Mouse (Mus musculus): ENCODE measurements around the gene Nob1. TPM values are rescaled to one million over a fixed set of nuclear protein-coding genes. Genes with fewer than 3 reads are reported as not detected.

Gene Nob1
- total RNA-seq, 2 experiments from 2014 or later, result 25.8 to 30.0 TPM

DNA sequence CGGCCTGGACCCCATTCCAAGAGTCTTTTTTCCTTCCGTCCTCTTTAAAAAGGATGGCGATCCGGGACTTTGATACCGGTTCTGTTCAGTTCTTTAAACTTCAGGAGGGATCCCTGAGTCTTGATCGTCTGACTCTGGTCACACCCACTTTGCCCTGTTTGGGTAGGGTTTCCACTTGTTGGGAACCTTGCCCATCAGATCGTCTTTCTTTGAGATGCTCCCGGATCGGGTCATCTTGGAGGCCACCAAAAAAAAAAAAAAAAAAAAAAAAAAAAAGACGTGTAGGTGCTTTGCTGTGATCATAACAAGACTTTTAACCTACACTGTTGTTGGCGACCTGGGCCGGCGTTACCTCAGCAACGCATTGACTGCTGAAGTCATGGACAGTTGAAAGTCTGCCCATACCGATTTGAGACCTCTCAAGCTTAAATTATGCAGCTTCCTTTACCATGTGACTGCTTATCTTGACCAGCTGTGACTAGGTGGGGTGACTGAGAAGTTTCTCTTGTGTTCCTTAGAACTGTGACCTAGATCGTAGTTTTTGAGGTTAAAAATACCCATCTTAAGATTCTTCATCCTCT lies 12.1 kb upstream of the Nob1 start:
- no peak for DNase-seq (ENCODE audit: low spot score in 2 of 2)

DNA sequence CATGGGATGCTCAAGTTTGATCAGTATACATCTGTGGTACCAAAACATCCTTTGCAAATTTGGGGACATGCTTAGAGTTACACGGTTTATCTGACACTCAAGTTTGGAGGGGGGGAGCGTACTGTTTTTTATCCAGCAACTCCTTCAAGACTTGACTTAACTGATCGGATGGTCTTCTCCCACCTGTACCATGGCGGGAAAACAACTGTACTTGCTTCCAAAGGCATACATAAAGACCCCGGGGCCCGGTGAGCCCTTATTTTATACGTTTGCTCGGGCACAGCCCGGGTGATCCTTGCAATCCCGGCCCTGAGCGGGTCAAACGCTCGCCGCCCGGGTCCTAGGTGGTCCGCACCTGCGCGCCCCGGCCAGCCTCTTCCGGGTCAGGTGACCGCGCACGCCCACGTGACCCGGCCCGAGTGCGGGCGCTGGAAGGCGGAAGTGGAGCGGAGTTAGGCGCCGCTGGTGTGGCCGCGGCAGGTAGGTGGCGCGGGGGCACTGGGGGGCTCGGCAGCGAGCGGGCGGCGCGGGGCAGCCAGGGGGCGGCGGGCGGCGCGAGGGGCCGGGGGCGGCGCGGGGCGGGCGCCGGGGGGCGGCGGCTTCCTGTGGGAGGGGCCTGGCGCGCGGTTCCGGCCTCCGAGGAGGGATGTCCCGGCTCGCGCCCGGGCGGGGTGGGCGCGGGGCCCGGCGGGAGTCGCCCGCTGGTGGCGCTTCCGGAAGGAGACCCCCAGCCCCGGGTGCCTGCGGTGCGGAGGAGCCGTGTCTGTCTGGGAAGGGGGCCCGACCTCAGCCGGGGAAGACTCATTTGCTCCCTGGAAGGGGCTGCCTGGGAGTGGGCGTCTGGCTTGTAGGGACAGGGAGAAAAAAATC lies 11.3 kb upstream of the Nob1 start, which contains the start of gene Wwp2:
TSS of gene Wwp2 (plus strand) at position 404 of the 870 bp plus-strand sequence.
- peak; percentile 65 to 82 for DNase-seq (ENCODE audit: low spot score in 2 of 2)

DNA sequence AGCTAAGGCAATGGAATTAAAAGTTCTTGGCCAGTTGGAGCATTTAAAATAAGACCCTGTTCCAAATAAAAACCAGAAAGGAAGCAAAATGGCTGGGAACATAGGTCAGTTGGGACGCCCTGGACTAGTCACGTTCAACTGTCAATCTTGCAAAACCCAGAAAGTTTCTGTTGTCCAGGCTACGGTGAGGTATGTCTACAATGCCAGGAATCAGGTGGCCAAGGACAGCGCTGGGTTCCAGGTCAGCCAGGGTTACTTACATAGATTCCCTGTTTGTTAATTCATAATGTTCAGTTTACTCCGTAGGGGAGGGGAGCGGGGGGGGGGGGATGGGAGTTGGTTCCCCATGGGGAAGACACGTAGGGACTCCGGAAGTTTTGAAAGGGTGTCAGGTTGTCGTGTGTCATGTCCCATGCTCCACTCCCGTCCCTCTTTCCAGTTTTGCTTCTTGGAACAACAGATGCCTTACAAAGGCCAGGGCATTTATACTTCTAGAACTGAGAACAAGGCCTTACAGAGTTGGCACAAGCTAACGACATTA lies 10.6 kb upstream of the Nob1 start:
- no peak for DNase-seq (ENCODE audit: low spot score in 2 of 2)

DNA sequence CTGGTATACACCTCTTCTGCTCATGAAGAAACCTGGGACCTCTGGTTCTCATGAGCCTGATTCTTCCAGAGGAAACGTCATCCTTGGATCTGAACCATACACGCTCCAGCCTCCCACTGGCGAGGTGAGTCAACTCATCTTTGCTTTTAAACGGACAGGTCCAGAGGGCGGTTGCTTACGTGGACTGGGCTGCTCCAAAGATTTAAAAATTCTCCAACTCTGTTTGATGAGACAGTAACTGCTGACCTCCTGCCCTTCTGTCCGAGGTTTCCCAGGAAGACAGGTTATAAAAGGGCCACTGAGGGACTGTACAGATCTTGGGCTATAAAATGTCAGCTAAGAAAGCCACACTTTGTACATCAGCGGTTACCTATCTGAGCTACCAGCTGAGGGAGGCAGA lies 6.0 kb upstream of the Nob1 start:
- DNase-seq (ENCODE audit: low spot score in 2 of 2), result no peak

DNA sequence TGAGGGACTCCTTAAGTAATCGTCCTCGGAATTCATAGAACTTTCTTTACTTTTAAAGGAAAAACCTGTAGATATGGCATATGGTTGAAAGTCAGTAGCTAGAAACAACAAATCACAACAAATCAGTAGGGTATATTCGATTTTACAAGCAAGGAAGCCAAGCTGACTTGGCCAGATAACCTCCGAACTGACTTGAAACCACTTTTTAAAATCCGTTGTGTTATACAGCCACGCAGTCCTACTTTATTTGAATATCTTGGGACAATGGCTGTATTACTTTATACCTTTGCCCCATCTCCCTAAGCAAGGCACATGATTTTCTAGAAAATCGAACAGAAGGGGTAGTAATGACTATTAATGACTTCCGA lies 363 bp upstream of the Nob1 start:
- no peak for DNase-seq (ENCODE audit: low spot score in 2 of 2)

DNA sequence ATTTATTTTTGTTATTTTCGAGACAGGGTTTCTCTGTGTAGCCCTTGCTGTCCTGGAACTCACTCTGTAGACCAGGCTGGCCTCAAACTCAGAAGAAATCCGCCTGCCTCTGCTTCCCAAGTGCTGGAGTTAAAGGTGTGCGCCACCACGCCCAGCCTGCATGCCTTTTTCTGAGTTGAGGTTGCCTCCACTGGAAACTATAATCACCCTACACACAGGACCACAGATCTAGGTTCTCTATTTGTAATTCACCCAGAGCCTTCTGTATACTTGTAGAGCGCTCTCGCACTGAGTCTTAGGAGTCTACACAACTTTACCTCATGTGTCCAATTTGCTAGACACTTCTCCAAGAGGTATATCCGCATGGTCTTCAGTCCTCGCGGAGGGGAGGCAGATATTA lies 675 bp downstream of the Nob1 start:
- DNase-seq (ENCODE audit: low spot score in 2 of 2), result no peak

DNA sequence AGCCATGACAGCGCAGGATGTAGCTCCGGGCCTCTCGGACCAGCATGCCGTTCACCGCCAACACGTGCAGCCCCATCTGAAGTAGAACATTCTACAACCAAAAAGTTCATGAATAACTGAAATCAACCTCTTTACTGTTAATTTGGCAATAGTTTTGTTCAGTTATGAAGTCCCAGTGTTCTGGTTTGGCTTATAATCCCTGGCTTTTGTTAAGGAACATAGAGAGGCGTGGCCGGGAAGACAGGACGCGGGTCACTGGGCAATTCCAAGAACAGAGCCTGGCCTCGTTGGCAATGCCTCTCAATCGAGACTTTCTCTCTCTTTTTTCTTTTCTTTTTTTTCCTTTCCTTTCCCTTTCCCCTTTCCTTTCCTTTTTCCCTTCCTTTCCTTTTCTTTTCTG lies 7.8 kb downstream of the Nob1 start:
- no peak for DNase-seq (ENCODE audit: low spot score in 2 of 2)

DNA sequence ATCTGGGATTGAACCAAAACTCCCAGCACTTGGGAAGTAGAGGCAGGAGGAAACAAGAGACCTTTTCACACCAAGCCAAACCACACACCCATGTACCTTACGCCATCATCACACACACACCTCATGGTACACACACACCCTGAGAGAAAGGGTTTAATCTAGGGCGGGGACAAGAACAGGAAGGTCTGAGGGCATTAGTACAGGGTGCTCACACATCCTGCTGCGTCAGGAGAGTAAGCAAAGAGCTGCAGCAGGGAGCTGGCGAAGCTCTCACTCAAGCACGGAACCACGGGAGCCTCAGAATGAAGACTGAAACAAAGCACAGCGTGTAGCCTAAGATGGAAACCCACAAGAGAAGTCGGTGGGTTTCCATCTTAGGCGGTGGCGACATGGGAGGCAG lies 11.0 kb downstream of the Nob1 start:
- no peak for DNase-seq (ENCODE audit: low spot score in 2 of 2)

DNA sequence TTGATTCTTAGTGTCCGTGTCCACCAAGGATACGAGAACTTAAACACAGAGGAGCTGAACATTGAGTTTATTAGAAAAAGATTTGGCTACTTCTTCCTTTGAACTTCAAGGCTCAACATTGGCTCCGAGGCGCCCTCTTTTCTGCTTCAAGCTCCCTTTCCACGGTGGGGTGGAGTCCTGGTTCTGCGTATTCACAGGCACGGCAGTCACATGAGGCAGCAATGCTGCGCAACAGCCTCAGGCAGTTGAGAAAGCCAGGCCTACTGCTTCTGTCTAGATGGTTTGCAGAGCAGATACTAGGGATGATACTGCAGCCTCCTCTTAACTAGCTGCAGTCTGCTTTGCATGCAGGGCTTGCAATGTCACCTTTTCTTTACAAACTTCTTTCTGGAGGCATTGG lies 12.3 kb downstream of the Nob1 start:
- DNase-seq (ENCODE audit: low spot score in 2 of 2), result no peak

DNA sequence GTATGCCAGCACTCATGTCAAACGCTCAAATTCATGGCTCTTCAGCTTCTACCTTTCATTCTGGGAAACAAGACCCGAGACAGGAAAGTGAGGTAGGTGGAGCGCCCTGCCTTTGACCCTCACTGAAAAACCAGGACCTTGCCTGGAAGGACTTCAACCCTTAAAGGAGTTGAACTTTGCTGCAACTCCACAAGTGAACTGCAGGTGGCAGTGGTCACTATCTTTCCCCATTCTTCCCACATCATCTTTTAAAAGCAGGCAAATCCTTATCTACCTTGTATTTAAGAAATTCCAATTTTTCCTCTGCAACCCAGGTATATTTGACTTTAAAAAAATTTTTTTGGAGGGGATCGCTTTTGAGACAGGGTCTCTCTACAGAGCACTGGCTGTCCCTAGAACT lies 13.5 kb downstream of the Nob1 start:
- no peak for DNase-seq (ENCODE audit: low spot score in 2 of 2)

DNA sequence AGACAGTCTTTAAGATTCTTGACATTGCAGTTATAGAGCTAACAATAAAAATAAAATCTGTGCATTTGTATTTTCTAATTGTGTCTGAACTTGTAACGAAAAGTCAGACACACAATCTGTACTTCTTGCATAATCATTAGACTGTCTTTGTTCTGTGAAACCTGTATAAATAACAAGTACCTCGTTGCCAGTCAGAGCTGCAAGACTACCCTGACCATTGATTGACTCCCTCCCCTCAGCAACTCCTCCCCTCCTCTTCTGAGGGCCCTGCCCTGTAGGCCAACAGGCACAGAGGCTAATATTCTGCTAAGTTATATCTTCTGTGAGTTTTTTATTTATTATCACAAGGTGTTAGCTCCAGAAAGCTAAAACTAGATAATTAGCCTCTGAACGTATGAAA lies 18.9 kb downstream of the Nob1 start:
- DNase-seq (ENCODE audit: low spot score in 2 of 2), result no peak

DNA sequence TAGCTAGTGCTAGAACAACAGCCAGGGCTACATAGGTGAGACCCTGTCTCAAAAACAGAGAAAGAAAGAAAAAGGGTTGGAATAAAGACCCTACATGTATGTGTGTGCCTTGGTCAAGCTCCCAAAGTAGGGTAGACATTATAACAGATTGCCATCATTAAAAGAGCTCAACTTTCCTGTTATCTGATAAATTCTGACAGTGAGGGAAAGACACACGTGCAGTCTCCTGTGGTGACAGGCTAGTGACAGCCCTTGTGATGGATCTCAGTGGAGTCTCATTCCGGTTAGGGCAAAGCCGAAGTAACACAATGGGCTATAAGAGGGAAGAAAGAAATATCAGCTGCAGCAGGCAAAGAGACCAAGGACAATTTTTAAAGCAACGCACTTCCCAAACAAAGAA lies 20.8 kb downstream of the Nob1 start:
- no peak for DNase-seq (ENCODE audit: low spot score in 2 of 2)

DNA sequence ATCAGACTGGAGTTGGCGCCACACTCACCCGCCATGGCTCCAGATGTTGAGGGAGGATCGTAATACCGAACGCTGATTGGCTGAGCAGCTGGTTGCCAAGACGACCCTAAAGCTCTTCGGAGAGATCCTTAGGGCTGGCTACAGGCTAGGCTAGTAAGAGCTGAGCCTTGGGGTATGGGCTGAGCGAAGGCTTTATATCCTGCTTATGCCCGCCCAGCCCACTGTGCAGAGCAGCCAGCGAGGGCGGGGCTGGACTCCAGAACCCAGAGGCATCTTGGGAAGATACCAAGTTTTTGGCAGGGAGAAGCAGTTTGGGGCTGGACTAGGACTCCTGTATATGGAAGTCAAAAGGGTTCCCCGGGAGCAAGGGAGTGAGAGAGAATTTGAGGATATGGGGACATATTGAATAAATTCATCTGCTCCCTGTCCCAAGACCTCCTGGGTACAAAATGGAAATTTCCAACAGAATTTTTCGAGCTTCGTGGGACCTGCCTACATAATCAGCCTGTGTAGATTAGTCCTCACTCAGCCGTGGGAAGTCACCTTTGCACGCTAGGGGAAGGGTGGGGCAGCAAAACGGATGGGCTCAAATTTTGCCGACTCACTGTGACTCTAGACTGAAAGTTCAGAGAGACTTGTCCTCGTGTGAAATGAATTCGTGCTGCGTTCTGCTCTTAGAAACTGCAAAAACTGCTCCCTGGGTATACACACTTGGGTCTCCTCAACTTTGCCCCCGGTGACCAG lies 21.6 kb downstream of the Nob1 start, which contains the start of gene Nqo1:
TSS of gene Nqo1 (minus strand) at position 169 of the 744 bp plus-strand sequence.
- peak; percentile 55 to 83 for DNase-seq (ENCODE audit: low spot score in 2 of 2)

DNA sequence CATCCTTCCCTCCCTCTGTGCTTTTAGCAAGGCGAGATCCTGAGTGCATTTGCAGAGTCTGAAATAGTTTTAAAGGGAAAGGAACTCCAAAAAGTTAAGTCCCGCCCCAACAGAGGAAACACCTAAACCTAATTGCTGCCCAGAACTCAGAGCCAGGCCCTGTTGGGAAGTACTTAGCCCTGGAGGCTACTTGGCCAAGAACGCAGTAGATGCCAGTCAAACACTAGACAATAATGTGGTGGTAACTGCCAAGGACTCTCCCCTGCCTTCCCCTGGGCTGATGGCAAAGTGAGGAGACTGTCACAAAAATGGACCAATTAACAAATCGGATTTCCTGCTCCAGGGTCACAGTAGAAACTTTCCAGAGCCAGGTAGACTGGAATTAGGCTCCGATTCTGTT lies 23.0 kb downstream of the Nob1 start:
- no peak for DNase-seq (ENCODE audit: low spot score in 2 of 2)

DNA sequence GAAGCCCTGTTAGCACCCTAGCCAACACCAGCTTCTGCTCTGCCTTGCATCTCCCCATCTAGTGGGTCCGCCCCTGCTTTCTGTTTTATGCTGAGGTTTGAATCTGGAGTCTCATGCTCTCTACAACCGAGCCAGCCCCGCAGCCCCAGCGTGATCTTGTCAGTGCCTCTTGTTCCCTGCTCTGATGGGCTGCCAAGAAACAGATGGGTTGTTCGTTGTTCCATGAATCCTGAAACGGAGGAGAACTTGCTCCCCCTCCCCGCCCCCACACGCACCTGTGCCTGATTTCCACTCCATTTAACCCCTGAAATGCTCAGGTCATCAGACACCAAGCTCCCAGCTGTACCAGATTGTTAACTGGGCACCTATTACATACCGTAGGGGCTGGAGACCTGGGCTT lies 25.4 kb downstream of the Nob1 start:
- DNase-seq (ENCODE audit: low spot score in 2 of 2), result no peak

DNA sequence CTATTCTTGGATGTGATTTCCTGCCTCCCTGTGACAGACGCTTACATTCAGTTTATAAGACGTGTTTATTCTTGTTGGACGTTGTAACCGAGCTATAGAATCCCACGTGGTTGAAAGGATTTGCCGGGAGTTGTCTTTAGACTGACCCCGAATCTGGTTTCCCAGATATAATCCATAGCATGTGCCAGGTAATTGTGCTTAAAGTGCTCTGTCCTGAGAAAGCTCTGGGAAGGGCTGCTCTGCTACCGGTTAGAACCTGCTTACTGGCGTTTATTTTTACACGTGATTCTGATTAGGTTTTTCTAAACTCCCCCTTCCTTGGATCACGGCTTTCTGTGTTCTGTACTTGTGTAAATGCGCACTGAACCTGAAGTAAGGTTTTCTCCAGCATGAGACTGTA lies 27.2 kb downstream of the Nob1 start:
- DNase-seq (ENCODE audit: low spot score in 2 of 2), result no peak

DNA sequence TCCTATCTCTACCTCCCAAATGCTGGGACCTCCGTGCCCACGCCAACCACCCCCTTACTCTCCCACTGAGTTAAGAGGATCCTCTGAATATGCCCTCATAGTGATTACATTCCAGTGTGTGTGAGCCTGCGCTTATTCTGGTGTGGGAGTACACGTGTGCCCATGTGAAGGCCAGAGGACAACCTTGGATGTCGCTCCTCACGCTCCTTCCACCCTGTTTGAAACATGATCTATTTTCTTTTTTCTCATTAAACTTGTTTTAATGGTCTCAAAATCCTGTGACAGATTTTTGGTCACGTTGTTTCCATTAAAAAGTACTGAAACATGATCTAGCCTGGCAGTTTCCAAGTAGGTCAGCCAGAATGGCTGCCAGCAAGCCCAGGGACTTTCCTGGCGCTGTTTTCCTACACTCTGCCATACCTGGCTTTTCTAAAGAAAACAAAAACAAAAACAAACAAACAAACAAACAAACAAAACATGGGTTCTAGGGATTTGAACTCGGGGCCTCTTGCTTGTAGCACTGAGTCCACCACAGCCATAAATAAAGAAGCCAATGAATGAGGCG lies 28.7 kb downstream of the Nob1 start:
- DNase-seq (ENCODE audit: low spot score in 2 of 2), result no peak

DNA sequence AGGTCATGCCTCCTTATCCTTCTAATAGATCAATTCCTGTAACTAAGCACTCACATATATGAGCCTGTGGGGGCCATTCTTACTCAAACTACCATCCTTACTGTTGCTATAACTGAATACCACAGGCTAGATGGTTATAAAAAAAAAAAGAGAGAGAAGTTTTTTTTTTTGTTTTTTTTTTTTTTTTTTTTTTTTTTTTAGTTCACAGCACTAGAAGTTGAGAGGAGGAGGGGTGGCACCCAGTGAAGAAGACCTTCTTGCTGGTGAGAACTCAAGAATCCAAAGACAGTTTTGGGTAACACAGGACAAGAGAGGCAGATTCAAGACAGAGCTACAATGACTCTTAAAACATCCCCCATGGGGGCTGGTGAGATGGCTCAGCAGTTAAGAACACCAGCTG lies 29.5 kb downstream of the Nob1 start:
- DNase-seq (ENCODE audit: low spot score in 2 of 2), result no peak

DNA sequence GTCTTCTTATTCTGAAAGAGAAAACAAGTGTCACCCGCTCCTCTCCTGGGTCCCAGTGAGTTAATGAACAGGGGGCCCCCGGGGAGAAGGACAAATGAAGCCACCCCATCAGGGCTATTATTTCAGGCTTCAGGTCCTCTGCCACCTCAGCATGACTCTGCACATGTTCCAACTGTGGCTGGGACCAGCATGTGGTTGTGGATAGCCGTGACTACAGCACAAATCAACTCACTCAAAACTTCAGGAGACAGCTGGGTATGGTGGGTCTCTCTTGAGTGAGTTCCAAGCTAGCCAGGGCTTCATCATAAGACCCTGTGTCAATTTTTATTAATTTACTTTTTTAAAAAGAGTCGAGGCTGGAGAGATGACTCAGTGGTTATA lies 33.7 kb downstream of the Nob1 start:
- DNase-seq (ENCODE audit: low spot score in 2 of 2), result no peak

DNA sequence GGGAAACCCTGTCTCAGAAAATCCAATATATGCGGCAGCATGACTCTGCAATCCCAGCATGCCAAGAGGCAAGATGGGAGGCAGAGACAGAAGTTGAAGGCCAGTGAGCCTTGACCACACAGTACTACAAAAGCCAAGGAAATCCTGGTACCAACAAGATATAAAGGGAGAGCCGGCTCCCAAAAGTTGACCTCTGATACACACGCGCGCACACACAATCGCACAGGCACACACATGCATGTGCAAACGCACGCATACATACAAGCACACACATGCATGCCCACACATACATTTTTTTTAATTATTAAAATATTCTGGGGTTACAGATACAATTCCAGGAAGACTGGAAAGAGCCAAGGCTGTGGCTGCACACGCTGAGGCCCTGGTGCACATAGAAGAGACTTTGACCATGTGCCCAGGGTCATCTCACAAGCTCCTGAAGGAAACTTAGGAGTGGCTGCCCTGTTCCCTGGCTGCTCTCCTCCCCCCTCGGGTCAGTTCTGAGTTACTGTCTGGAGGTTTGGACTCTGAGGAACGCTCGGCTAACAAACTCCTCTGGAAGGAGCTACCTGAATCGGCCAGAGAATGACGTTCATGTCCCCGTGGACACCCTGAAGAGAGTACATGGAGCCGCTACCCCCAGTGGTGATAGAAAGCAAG lies 34.2 kb downstream of the Nob1 start:
- DNase-seq (ENCODE audit: low spot score in 2 of 2), result no peak

DNA sequence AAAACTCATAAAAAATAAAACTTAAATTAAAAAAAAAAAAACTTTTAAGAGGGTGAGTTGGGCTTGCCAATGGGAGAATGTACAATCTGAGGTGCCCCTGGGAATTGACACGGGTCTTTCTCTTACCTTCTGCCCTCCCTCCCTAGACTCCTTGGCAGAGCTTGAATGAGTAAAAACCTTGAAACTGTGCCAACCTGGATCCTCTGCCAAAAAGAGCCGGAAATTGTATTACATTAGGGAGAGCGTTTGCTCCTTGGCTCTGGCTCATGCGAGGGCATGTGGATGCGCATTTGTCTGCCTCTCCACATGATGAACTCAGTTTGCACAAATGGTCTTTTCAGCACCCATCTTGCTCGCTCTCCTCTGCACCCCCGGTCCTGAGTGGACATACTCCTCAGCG lies 35.3 kb downstream of the Nob1 start:
- peak in 1 of 2 experiments; percentile 26 for DNase-seq (ENCODE audit: low spot score in 2 of 2)
